Mouse (Mus musculus): ENCODE data around the gene Plk5. TPM values are rescaled to one million over a fixed set of nuclear protein-coding genes. Genes with fewer than 3 reads are reported as not detected.

The Plk5 gene
- polyA plus RNA-seq, 1 experiment = 24.9 TPM

GRCm38 (mm10) chr10:80406684-80407501 is 50.6 kb downstream of the Plk5 start, which contains the start of gene Uqcr11:
TSS of gene Uqcr11 (minus strand) at chr10:80406830.
- peak; percentile 90 to 96 for DNase-seq (ENCODE audit: extremely low spot score in 1 of 2, low spot score in 1 of 2)

GRCm38 (mm10) chr10:80407924-80408323 is 51.7 kb downstream of the Plk5 start:
- DNase-seq (ENCODE audit: extremely low spot score in 1 of 2, low spot score in 1 of 2) = no peak

- DNase-seq (ENCODE audit: extremely low spot score in 1 of 2, low spot score in 1 of 2) = peak in 1 of 2 experiments; percentile 75
Measured at GRCm38 (mm10) chr10:80412656-80413541, 56.6 kb downstream of the Plk5 start.

Other genes with a start within 250 kb of the Plk5 start
- 93.8 and 96.3 TPM in 2 replicates for gene Stk11, start 240.7 kb upstream of the Plk5 start, polyA plus RNA-seq (2012; rRNA removed)
- 606 and 673 TPM in 2 replicates for gene Atp5d, start 217.8 kb upstream of the Plk5 start, polyA plus RNA-seq (2012; rRNA removed)
- gene Cbarp, start 215.6 kb upstream of the Plk5 start, polyA plus RNA-seq (2012; rRNA removed) = 252 and 288 TPM in 2 replicates
- gene Midn, start 208.2 kb upstream of the Plk5 start, polyA plus RNA-seq (2012; rRNA removed) = 36.5 and 43.7 TPM in 2 replicates
- 212 and 226 TPM in 2 replicates for gene Cirbp, start 190.5 kb upstream of the Plk5 start, polyA plus RNA-seq (2012; rRNA removed)
- 14.3 and 15.8 TPM in 2 replicates for gene 1600002K03Rik, start 183.5 kb upstream of the Plk5 start, polyA plus RNA-seq (2012; rRNA removed)
- gene Efna2, start 177.0 kb upstream of the Plk5 start, polyA plus RNA-seq (2012; rRNA removed) = 8.2 and 10.2 TPM in 2 replicates
- gene Mum1, start 130.0 kb upstream of the Plk5 start, polyA plus RNA-seq (2012; rRNA removed) = 32.4 and 37.9 TPM in 2 replicates
- 380 and 448 TPM in 2 replicates for gene Ndufs7, start 107.3 kb upstream of the Plk5 start, polyA plus RNA-seq (2012; rRNA removed)
- 29.1 and 31.9 TPM in 2 replicates for gene Gamt, start 95.4 kb upstream of the Plk5 start, polyA plus RNA-seq (2012; rRNA removed)
- gene Dazap1, start 95.0 kb upstream of the Plk5 start, polyA plus RNA-seq (2012; rRNA removed) = 76.6 and 86.3 TPM in 2 replicates
- 2,217 and 2,507 TPM in 2 replicates for gene Rps15, start 64.0 kb upstream of the Plk5 start, polyA plus RNA-seq (2012; rRNA removed)
- gene Apc2, start 60.5 kb upstream of the Plk5 start, polyA plus RNA-seq (2012; rRNA removed) = 46.2 and 52.2 TPM in 2 replicates
- 41.6 and 44.3 TPM in 2 replicates for gene 2310011J03Rik, start 35.9 kb upstream of the Plk5 start, polyA plus RNA-seq (2012; rRNA removed)
- 9.4 TPM in 2 replicates for gene Pcsk4, start 27.0 kb upstream of the Plk5 start, polyA plus RNA-seq (2012; rRNA removed)
- gene Reep6, start 26.5 kb upstream of the Plk5 start, polyA plus RNA-seq (2012; rRNA removed) = 4.9 and 6.0 TPM in 2 replicates
- 5.6 and 7.3 TPM in 2 replicates for gene Adamtsl5, start 8.0 kb upstream of the Plk5 start, polyA plus RNA-seq (2012; rRNA removed)
- 17.2 and 17.7 TPM in 2 replicates for gene Mex3d, start 31.2 kb downstream of the Plk5 start, polyA plus RNA-seq (2012; rRNA removed)
- gene Mbd3, start 43.1 kb downstream of the Plk5 start, polyA plus RNA-seq (2012; rRNA removed) = 200 and 215 TPM in 2 replicates
- 1,306 and 1,773 TPM in 2 replicates for gene Uqcr11, start 50.4 kb downstream of the Plk5 start, polyA plus RNA-seq (2012; rRNA removed)
- 33.5 and 34.2 TPM in 2 replicates for gene Tcf3, start 77.2 kb downstream of the Plk5 start, polyA plus RNA-seq (2012; rRNA removed)
- 0.02 and 0.04 TPM in 2 replicates for gene Onecut3, start 138.4 kb downstream of the Plk5 start, polyA plus RNA-seq (2012; rRNA removed)
- 0.22 and 0.25 TPM in 2 replicates for gene Atp8b3, start 182.7 kb downstream of the Plk5 start, polyA plus RNA-seq (2012; rRNA removed)
- 45.5 and 49.0 TPM in 2 replicates for gene Rexo1, start 205.1 kb downstream of the Plk5 start, polyA plus RNA-seq (2012; rRNA removed)
- 37.9 and 41.5 TPM in 2 replicates for gene Klf16, start 220.9 kb downstream of the Plk5 start, polyA plus RNA-seq (2012; rRNA removed)
- gene Abhd17a, start 233.9 kb downstream of the Plk5 start, polyA plus RNA-seq (2012; rRNA removed) = 253 and 271 TPM in 2 replicates
- 61.0 and 66.1 TPM in 2 replicates for gene Scamp4, start 246.4 kb downstream of the Plk5 start, polyA plus RNA-seq (2012; rRNA removed)
- gene Adat3, start 246.4 kb downstream of the Plk5 start, polyA plus RNA-seq (2012; rRNA removed) = 5.6 and 8.1 TPM in 2 replicates
- gene Gm49322, start 249.6 kb downstream of the Plk5 start, polyA plus RNA-seq (2012; rRNA removed) = 2.8 and 3.1 TPM in 2 replicates